Mouse (Mus musculus) E14TG2a.4 (cell line): ENCODE measurements at regions not wholly inside any gene's neighbourhood (a gene's known extent, or its start where the extent isn't known, plus 50 kb on each side); places are given as distances from the start of the nearest gene placed in this dataset.

Experiments used
- CTCF ChIP-seq: conservative IDR thresholded peaks from 2 replicates; pipeline ENCODE4 v1.5.1; 2014; ENCODE audit warnings: low read length
- NANOG ChIP-seq: IDR thresholded peaks from 2 replicates; pipeline ENCODE4 v1.6.1; 2014; ENCODE audit warnings: borderline replicate concordance, low read length, mixed read lengths
- POU5F1 ChIP-seq: IDR thresholded peaks from 2 replicates; pipeline ENCODE4 v1.6.1; 2014; ENCODE audit warnings: low read length, borderline replicate concordance

- TF ChIP-seq CTCF (no peak), NANOG (no peak), POU5F1 (no peak)
These were observed 129.7 kb downstream of the Tfap2a start for GRCm38 (mm10) chr13:40608526-40608925.
